1 mouse cellular context compared by ENCODE assay signal in genomic region chr3:65974232-65975058, GRCm38 (mm10).
A peak's percentile ranks its signal among the peaks of the same experiment; 100 is the strongest.
TF ChIP-seq lines count a peak whose summit lies in the region.

No protein-coding gene starts in this region.

TF ChIP-seq in CH12.LX, 34 proteins besides CTCF, POLR2A, EP300 and RAD21 (continued from another document):
- TF ChIP-seq USF2 (conservative IDR thresholded peaks at IDR 0.05; ENCODE audit: low read depth, low read length) (peak; percentile 69), KAT2A (IDR thresholded peaks at IDR 0.05; ENCODE audit: insufficient replicate concordance, low read length) (no peak), MAX (IDR thresholded peaks at IDR 0.05; ENCODE audit: low read length) (peak; percentile 97), MXI1 (IDR thresholded peaks at IDR 0.05; ENCODE audit: low read depth, low read length) (peak; percentile 98), USF1 (IDR thresholded peaks at IDR 0.05; ENCODE audit: low read depth, low read length) (peak; percentile 83)
